Mouse (Mus musculus): ENCODE measurements around the gene Tmem107. TPM values are rescaled to one million over a fixed set of nuclear protein-coding genes. Genes with fewer than 3 reads are reported as not detected.

The Tmem107 gene
- total RNA-seq, 2 experiments from 2014 or later, result 5.8 to 7.8 TPM

- intact Hi-C loops (cut with DNase I), result loop anchor here (2.0 kb wide), 1 partner anchor 13 kb away; no protein-coding TSS in a partner anchor
- DNase-seq, result no peak
Observed at GRCm38 (mm10) chr11:69101604-69102402, 31.2 kb downstream of the Tmem107 start.

- intact Hi-C loops (cut with DNase I), result no loop called here
- DNase-seq, result no peak
Observed at GRCm38 (mm10) chr11:69102403-69102725, 31.8 kb downstream of the Tmem107 start.

- intact Hi-C loops (cut with DNase I), result no loop called here
- no peak for DNase-seq
Observed at GRCm38 (mm10) chr11:69103121-69103520, 32.5 kb downstream of the Tmem107 start.

GRCm38 (mm10) chr11:69103531-69104435 is 33.2 kb downstream of the Tmem107 start:
- no peak for DNase-seq
- intact Hi-C loops (cut with DNase I), result no loop called here

GRCm38 (mm10) chr11:69104487-69104886 is 33.9 kb downstream of the Tmem107 start:
- intact Hi-C loops (cut with DNase I), result no loop called here
- no peak for DNase-seq

- DNase-seq, result no peak
- intact Hi-C loops (cut with DNase I), result no loop called here
Observed at GRCm38 (mm10) chr11:69105227-69105626, 34.6 kb downstream of the Tmem107 start.

GRCm38 (mm10) chr11:69105796-69106195 is 35.2 kb downstream of the Tmem107 start:
- DNase-seq, result no peak
- intact Hi-C loops (cut with DNase I), result no loop called here

GRCm38 (mm10) chr11:69106299-69106698 is 35.7 kb downstream of the Tmem107 start:
- no peak for DNase-seq
- intact Hi-C loops (cut with DNase I), result no loop called here

GRCm38 (mm10) chr11:69106842-69107241 is 36.2 kb downstream of the Tmem107 start:
- no peak for DNase-seq
- intact Hi-C loops (cut with DNase I), result no loop called here

- intact Hi-C loops (cut with DNase I), result no loop called here
- no peak for DNase-seq
Observed at GRCm38 (mm10) chr11:69107676-69108075, 37.1 kb downstream of the Tmem107 start.

GRCm38 (mm10) chr11:69108223-69108622 is 37.6 kb downstream of the Tmem107 start:
- DNase-seq, result no peak

GRCm38 (mm10) chr11:69109032-69109900 is 38.7 kb downstream of the Tmem107 start:
- intact Hi-C loops (cut with DNase I), result no loop called here
- DNase-seq, result no peak

More at GRCm38 (mm10) chr11:69108223-69108622, 37.6 kb downstream of the Tmem107 start:
- intact Hi-C loops (cut with DNase I), result no loop called here

GRCm38 (mm10) chr11:69110319-69111046 is 39.9 kb downstream of the Tmem107 start:
- peak; percentile 96 to 98 for DNase-seq
- intact Hi-C loops (cut with DNase I), result no loop called here

GRCm38 (mm10) chr11:69111051-69111810 is 40.6 kb downstream of the Tmem107 start:
- intact Hi-C loops (cut with DNase I), result no loop called here
- no peak for DNase-seq

GRCm38 (mm10) chr11:69111865-69112264 is 41.3 kb downstream of the Tmem107 start:
- DNase-seq, result no peak
- intact Hi-C loops (cut with DNase I), result no loop called here

- intact Hi-C loops (cut with DNase I), result loop anchor here (2.0 kb wide), 1 partner anchor 13 kb away; no protein-coding TSS in a partner anchor
- no peak for DNase-seq
Observed at GRCm38 (mm10) chr11:69114018-69114417, 43.4 kb downstream of the Tmem107 start.

- intact Hi-C loops (cut with DNase I), result loop anchor here (2.0 kb wide), 1 partner anchor 14 kb away; no protein-coding TSS in a partner anchor
- no peak for DNase-seq
Observed at GRCm38 (mm10) chr11:69114621-69115020, 44.0 kb downstream of the Tmem107 start.

GRCm38 (mm10) chr11:69116843-69117242 is 46.2 kb downstream of the Tmem107 start:
- intact Hi-C loops (cut with DNase I), result no loop called here
- DNase-seq, result no peak

All from heart, postnatal 10 days (tissue).